Mouse (Mus musculus) forebrain, embryonic 10.5 days (tissue): ENCODE data around the gene Tenm1. TPM values are rescaled to one million over a fixed set of nuclear protein-coding genes. Genes with fewer than 3 reads are reported as not detected.

Experiments used
- DNase-seq: peaks from one replicate; pipeline ENCODE4 v3.0.0-alpha.2; 2017; ENCODE audit warnings: low spot score; ENCODE audit errors: extremely low spot score
- H3K27ac ChIP-seq: fragments of 300-500 bp; sonication (generic); 2 replicates; pipeline ENCODE4 v1.5.1; 2016; ENCODE audit warnings: mild to moderate bottlenecking
- H3K27me3 ChIP-seq: fragments of 300-500 bp; sonication (generic); 2 replicates; pipeline ENCODE4 v1.6.1; 2016; ENCODE audit warnings: mild to moderate bottlenecking; ENCODE audit not compliant: poor library complexity, severe bottlenecking
- H3K36me3 ChIP-seq: fragments of 300-500 bp; sonication (generic); replicated peaks from 2 replicates; pipeline ENCODE4 v1.6.1; 2016; ENCODE audit warnings: mild to moderate bottlenecking, moderate library complexity
- H3K4me1 ChIP-seq: fragments of 300-500 bp; sonication (generic); 2 replicates; pipeline ENCODE4 v1.6.1; 2016
- H3K4me3 ChIP-seq: fragments of 300-500 bp; sonication (generic); 2 replicates; pipeline ENCODE4 v1.5.1; 2016; ENCODE audit warnings: mild to moderate bottlenecking, moderate library complexity
- H3K9me3 ChIP-seq: fragments of 300-500 bp; sonication (generic); 2 replicates; pipeline ENCODE4 v1.6.1; 2016; ENCODE audit warnings: mild to moderate bottlenecking, moderate library complexity
- WGBS: fragments of 180-500 bp; shearing (Covaris S2); methylation state at CpG from one replicate; pipeline ENCODE4 v1.1.7; 2016; 5-methylcytosine and 5-hydroxymethylcytosine counted together
- polyA plus RNA-seq: library from polyadenylated mRNA; unstranded; fragments of >200 nt; fragmentation: Nextera tagmentation; extraction: Ambion mirVana; gene quantifications from 2 replicates; pipeline ENCODE4 v1.2.1, GENCODE M21; 2016

Tenm1 gene
- polyA plus RNA-seq, 1 experiment from 2014 or later, result 0.63 TPM

DNA sequence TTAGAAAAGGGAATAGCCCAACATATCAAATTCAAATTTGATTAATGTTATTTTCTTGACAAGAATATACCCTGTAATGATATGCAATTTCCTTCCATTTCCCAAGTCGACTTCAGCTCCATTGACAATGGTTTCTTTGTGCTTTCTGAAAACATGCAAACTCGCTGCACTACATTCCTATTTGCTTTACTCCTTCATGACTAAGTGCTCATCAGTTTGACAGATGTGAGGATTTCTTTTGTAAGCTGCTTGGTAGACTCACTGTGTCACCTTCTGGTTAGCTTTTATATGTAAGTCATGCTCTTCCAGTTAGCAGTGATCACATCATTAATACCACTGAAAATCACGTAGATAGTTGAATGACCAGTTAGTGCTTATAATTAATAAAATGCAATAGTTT, 781.8 kb downstream of the Tenm1 start:
- no peaks in the 10 kb centered on the region for H3K27me3 ChIP-seq
- no peaks in the 10 kb centered on the region for H3K36me3 ChIP-seq
- H3K27ac ChIP-seq, result no peak overlapping the region
- no peaks in the 10 kb centered on the region for H3K4me1 ChIP-seq
- no peak for DNase-seq
- H3K9me3 ChIP-seq, result no peaks in the 10 kb centered on the region
- 74% methylated on average over 3 of the region's 3 CpGs for WGBS
- H3K4me3 ChIP-seq, result no peak overlapping the region

- no peak overlapping the region for H3K27ac ChIP-seq
- WGBS, result 54% methylated on average over 2 of the region's 2 CpGs
- H3K4me3 ChIP-seq, result no peak overlapping the region
- DNase-seq, result no peak
- peaks cover 13% of the 10 kb centered on the region for H3K4me1 ChIP-seq
- no peaks in the 10 kb centered on the region for H3K9me3 ChIP-seq
- no peaks in the 10 kb centered on the region for H3K27me3 ChIP-seq
- no peaks in the 10 kb centered on the region for H3K36me3 ChIP-seq
Measured at GRCm38 (mm10) chrX:42580521-42580920, 848.4 kb downstream of the Tenm1 start.

DNA sequence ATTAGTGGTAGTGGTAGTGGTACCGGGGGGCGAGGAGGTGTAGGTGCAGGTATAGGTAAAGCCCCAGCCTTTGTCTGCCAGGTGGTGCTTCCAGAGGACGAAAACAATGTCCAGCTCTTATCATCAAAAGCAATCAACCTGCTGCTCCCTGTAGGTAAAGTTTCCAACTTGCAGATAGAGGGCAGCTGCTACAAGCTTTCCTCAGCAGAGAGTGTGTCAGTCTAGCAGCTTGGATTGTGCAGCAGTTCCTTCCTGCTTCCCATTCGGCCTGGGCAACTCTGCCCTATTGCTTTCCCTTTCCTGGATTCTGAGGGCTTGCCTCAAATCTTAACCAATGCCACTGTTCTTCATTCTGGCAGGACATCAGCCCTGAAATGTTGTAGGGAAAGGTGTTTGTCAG, 870.2 kb downstream of the Tenm1 start:
- no peak for DNase-seq
- H3K36me3 ChIP-seq, result no peaks in the 10 kb centered on the region
- H3K9me3 ChIP-seq, result no peaks in the 10 kb centered on the region
- H3K27me3 ChIP-seq, result no peaks in the 10 kb centered on the region
- H3K4me1 ChIP-seq, result 0 out of 2 replicates have a peak, but pooled peaks cover 7% of the 10 kb centered on the region
- WGBS, result 67% methylated on average over 4 of the region's 4 CpGs
- H3K27ac ChIP-seq, result no peak overlapping the region
- no peak overlapping the region for H3K4me3 ChIP-seq

GRCm38 (mm10) chrX:42557284-42557683, 871.6 kb downstream of the Tenm1 start:
- H3K4me3 ChIP-seq, result no peak overlapping the region
- H3K4me1 ChIP-seq, result 0 out of 2 replicates have a peak, but pooled peaks cover 7% of the 10 kb centered on the region
- H3K27ac ChIP-seq, result no peak overlapping the region
- no peaks in the 10 kb centered on the region for H3K27me3 ChIP-seq
- DNase-seq, result peak; percentile 47
- WGBS, result 27% methylated on average over 7 of the region's 7 CpGs
- H3K36me3 ChIP-seq, result no peaks in the 10 kb centered on the region
- no peaks in the 10 kb centered on the region for H3K9me3 ChIP-seq

DNA sequence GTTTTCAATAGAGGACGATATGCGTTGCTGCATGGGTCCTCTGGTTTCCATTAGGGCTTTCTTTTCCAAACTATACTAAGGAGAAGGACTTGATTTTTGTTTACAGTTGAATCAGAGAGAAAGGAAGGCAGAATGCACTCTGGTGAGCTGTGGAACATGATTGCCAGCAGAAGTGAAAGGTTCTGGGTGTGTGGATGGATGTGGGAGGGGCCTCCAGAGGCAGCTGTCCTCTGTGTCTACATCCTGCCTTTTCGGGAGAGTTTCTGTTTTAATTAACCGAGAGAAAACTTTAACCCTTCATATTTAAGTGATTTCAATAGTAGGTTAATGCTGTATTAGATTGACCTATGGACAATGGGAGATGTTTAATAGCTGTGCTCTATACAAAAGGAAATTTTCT, 880.4 kb downstream of the Tenm1 start:
- no peak for DNase-seq
- H3K27ac ChIP-seq, result no peak overlapping the region
- H3K36me3 ChIP-seq, result no peaks in the 10 kb centered on the region
- H3K4me1 ChIP-seq, result no peaks in the 10 kb centered on the region
- H3K4me3 ChIP-seq, result no peak overlapping the region
- WGBS, result 89% methylated on average over 4 of the region's 4 CpGs
- no peaks in the 10 kb centered on the region for H3K9me3 ChIP-seq
- no peaks in the 10 kb centered on the region for H3K27me3 ChIP-seq

GRCm38 (mm10) chrX:42545076-42545475, 883.9 kb downstream of the Tenm1 start:
- Histone ChIP-seq H3K4me3 (no peak overlapping the region), H3K36me3 (no peaks in the 10 kb centered on the region), H3K27me3 (no peaks in the 10 kb centered on the region), H3K27ac (no peak overlapping the region), H3K9me3 (no peaks in the 10 kb centered on the region), H3K4me1 (peaks cover 4% of the 10 kb centered on the region)
- 86% methylated on average over 1 of the region's 1 CpGs for WGBS
- DNase-seq, result no peak

DNA sequence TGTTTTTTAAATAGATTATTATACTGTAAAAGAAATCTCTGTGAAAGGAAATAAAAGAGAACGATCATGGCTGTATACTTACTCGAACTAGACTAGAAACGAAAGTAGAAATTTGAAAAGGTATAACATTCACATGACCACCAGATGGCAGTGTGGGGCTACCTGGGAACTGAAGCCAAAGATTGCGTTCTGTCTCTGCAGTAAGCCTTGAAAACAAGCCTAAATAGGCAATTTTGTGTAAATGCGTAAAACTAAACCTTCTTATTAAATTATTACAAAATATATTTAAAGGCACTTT, 888.2 kb downstream of the Tenm1 start:
- WGBS, result 36% methylated on average over 5 of the region's 5 CpGs
- H3K36me3 ChIP-seq, result no peaks in the 10 kb centered on the region
- no peaks in the 10 kb centered on the region for H3K27me3 ChIP-seq
- peak overlapping the region; percentile 60; the same call in 1 of the 2 replicates for H3K27ac ChIP-seq
- H3K4me3 ChIP-seq, result peak overlapping the region; percentile 22
- H3K9me3 ChIP-seq, result no peaks in the 10 kb centered on the region
- DNase-seq, result peak; percentile 38
- H3K4me1 ChIP-seq, result peaks cover 9% of the 10 kb centered on the region

DNA sequence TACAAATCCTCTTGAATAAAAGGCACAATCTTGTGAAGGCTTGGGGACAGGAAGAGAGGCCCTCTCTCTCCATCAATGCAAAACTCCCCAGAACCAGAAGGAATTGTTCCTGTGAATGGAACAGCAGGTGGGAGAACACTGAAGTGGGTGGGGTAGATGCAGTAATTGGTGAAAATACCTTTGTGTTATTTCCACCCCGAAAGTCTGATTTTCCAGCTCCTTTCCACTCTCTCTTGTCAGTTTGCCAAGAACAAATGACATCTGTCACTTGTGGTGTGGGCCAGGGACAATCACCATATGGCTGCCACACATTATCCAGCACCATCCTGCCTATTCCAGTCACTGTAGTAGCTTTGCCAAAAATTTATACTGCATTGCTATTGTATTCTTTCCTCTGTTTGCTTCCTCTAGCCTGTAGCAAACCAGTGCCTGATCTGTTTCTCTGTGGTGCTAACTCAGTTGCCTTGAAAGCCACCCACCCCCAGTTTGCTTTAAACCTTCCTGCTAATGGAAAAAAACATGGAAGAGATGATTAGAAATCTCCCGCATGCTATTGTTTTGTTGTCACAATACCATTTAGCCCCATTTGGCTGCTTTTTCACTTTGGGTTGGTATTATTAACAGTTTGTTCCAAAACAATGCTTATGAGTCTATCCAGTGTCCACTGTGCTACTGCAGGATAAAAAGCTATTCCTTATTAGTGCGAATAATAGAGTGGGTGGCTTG, 888.7 kb downstream of the Tenm1 start:
- DNase-seq, result peak; percentile 15
- H3K4me3 ChIP-seq, result peak overlapping the region; percentile 22
- H3K27me3 ChIP-seq, result no peaks in the 10 kb centered on the region
- 23% methylated on average over 3 of the region's 3 CpGs for WGBS
- H3K27ac ChIP-seq, result peak overlapping the region; percentile 60; the same call in 1 of the 2 replicates
- no peaks in the 10 kb centered on the region for H3K9me3 ChIP-seq
- peaks cover 9% of the 10 kb centered on the region for H3K4me1 ChIP-seq
- H3K36me3 ChIP-seq, result no peaks in the 10 kb centered on the region

- Histone ChIP-seq H3K9me3 (no peaks in the 10 kb centered on the region), H3K36me3 (no peaks in the 10 kb centered on the region), H3K4me1 (no peaks in the 10 kb centered on the region), H3K27ac (no peak overlapping the region), H3K4me3 (no peak overlapping the region), H3K27me3 (no peaks in the 10 kb centered on the region)
- DNase-seq, result no peak
- 84% methylated on average over 4 of the region's 4 CpGs for WGBS
Measured at GRCm38 (mm10) chrX:42530703-42531102, 898.2 kb downstream of the Tenm1 start.

GRCm38 (mm10) chrX:42522868-42523267, 906.1 kb downstream of the Tenm1 start:
- H3K27me3 ChIP-seq, result no peaks in the 10 kb centered on the region
- H3K4me1 ChIP-seq, result no peaks in the 10 kb centered on the region
- DNase-seq, result no peak
- WGBS, result 87% methylated on average over 2 of the region's 2 CpGs
- H3K4me3 ChIP-seq, result no peak overlapping the region
- H3K9me3 ChIP-seq, result no peaks in the 10 kb centered on the region
- no peaks in the 10 kb centered on the region for H3K36me3 ChIP-seq
- H3K27ac ChIP-seq, result no peak overlapping the region

GRCm38 (mm10) chrX:42512567-42512966, 916.4 kb downstream of the Tenm1 start:
- no peaks in the 10 kb centered on the region for H3K36me3 ChIP-seq
- H3K27me3 ChIP-seq, result no peaks in the 10 kb centered on the region
- no peaks in the 10 kb centered on the region for H3K9me3 ChIP-seq
- H3K4me3 ChIP-seq, result no peak overlapping the region
- H3K4me1 ChIP-seq, result no peaks in the 10 kb centered on the region
- DNase-seq, result no peak
- H3K27ac ChIP-seq, result no peak overlapping the region

DNA sequence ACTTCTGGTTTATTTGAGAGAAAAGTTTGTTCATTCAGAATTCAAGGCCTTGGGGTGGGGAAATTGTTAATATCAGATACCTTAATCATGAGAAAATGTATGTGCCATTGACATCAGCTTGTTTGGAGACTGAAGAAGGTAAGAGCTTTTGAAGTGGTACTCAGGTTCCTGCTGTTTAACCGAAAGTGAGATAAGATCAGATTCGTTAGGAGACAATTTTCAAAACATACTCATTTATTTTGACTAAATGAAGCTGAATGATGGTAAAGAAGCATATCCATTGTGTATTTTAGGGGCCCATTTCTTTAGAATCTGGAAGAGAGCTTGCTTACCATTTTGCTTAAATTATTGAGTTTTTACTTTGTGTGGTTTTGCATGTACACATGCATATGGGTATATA, 917.8 kb downstream of the Tenm1 start:
- no peak overlapping the region for H3K4me3 ChIP-seq
- H3K9me3 ChIP-seq, result no peaks in the 10 kb centered on the region
- H3K36me3 ChIP-seq, result no peaks in the 10 kb centered on the region
- DNase-seq, result no peak
- H3K27ac ChIP-seq, result no peak overlapping the region
- 82% methylated on average over 2 of the region's 2 CpGs for WGBS
- no peaks in the 10 kb centered on the region for H3K27me3 ChIP-seq
- no peaks in the 10 kb centered on the region for H3K4me1 ChIP-seq

DNA sequence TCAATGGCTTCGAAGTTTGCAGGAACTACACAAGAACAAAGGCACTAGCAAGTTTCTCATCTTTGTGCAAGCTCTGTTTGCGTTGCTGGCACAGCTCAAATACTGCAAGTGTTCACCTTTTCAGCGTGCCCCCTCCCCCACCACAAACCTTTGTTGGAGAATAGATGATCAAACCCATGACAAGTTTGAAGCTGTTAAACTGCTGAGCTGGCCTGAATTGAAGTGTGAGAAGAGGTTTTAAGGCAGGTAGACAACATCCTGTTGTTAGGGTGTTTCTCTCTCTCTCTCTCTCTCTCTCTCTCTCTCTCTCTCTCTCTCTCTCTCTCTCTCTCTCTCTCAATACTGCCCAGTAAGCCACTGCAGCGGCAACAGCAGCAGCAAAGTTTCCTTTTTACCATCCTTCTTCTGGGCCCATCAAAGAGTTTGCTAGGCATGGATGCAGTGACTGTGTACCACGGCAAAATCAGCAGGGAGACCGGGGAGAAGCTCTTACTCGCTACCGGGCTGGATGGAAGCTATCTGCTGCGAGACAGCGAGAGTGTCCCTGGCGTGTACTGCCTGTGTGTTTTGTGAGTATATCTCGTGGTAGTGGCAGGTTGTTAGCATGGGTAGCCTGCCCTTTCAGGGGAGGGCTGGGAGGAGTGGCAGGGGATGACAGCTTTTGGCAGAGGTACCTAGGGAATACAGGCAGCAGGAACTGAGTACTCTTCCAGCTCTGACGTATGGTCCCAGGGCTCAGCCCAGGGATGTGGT, 926.5 kb downstream of the Tenm1 start, which contains the start of gene Sh2d1a:
TSS of gene Sh2d1a (plus strand) at position 163 of the 753 bp plus-strand sequence.
- Histone ChIP-seq H3K4me1 (no peaks in the 10 kb centered on the region), H3K27me3 (no peaks in the 10 kb centered on the region), H3K9me3 (no peaks in the 10 kb centered on the region), H3K36me3 (no peaks in the 10 kb centered on the region), H3K4me3 (no peak within 1 kb of the TSS), H3K27ac (no peak within 1 kb of the TSS)
- no peak for DNase-seq
- 81% methylated on average over 13 of the region's 13 CpGs for WGBS
